Mouse (Mus musculus) MEL (cell line): ENCODE measurements around the gene Mbip. TPM values are rescaled to one million over a fixed set of nuclear protein-coding genes. Genes with fewer than 3 reads are reported as not detected.

ENCODE experiments used
- DNase-seq: peaks from one replicate; pipeline ENCODE4 v3.0.0; 2011; ENCODE audit warnings: low read depth, low spot score
- H3K27ac ChIP-seq: 2 replicates; pipeline ENCODE4 v1.5.1; 2012; ENCODE audit warnings: low read depth, mild to moderate bottlenecking, control low read depth, low read length, moderate library complexity; ENCODE audit not compliant: control insufficient read depth
- H3K27me3 ChIP-seq, 2 experiments: fragments of 150-350 bp in 1 of 2; sonication (generic) in 1 of 2; 2 replicates each; pipeline ENCODE4 v1.6.1; 2012; ENCODE audit warnings: low read length in 2 of 2, mild to moderate bottlenecking in 2 of 2, improper control_type of control experiment in 1 of 2, moderate library complexity in 1 of 2; ENCODE audit not compliant: insufficient read depth in 2 of 2, control insufficient read depth in 1 of 2
- H3K36me3 ChIP-seq, 2 experiments: 2 replicates each; pipeline ENCODE4 v1.6.1; 2012 to 2014; ENCODE audit warnings: low read length in 2 of 2, improper control_type of control experiment in 1 of 2, inconsistent platforms in 1 of 2, mild to moderate bottlenecking in 1 of 2; ENCODE audit not compliant: insufficient read depth in 2 of 2, control insufficient read depth in 1 of 2
- H3K4me1 ChIP-seq, 2 experiments: fragments of 150-350 bp in 1 of 2; sonication (generic) in 1 of 2; 2 replicates each; pipeline ENCODE4 v1.6.1; 2012; ENCODE audit warnings: low read length in 2 of 2, improper control_type of control experiment in 1 of 2, mild to moderate bottlenecking in 1 of 2; ENCODE audit not compliant: insufficient read depth in 2 of 2, control insufficient read depth in 1 of 2
- H3K4me3 ChIP-seq, 2 experiments: fragments of 150-350 bp in 1 of 2; sonication (generic) in 1 of 2; 2 replicates each; pipeline ENCODE4 v1.5.1; 2012; ENCODE audit warnings: low read depth in 2 of 2, low read length in 2 of 2, mild to moderate bottlenecking in 2 of 2, moderate library complexity in 2 of 2, control low read depth in 1 of 2, improper control_type of control experiment in 1 of 2; ENCODE audit not compliant: control insufficient read depth in 1 of 2, insufficient read depth in 1 of 2
- H3K79me2 ChIP-seq: 2 replicates; pipeline ENCODE4 v1.6.1; 2012; ENCODE audit warnings: mild to moderate bottlenecking, low read length, moderate library complexity; ENCODE audit not compliant: control insufficient read depth, poor library complexity, insufficient read depth
- H3K9ac ChIP-seq: 2 replicates; pipeline ENCODE4 v1.6.1; 2012; ENCODE audit warnings: low read depth, mild to moderate bottlenecking, control low read depth, low read length, moderate library complexity; ENCODE audit not compliant: control insufficient read depth, poor library complexity, severe bottlenecking
- H3K9me3 ChIP-seq: fragments of 150-350 bp; sonication (generic); replicated peaks from 2 replicates; pipeline ENCODE4 v1.6.1; 2012; ENCODE audit warnings: mild to moderate bottlenecking, low read length, improper control_type of control experiment, moderate library complexity; ENCODE audit not compliant: insufficient read depth
- BHLHE40 ChIP-seq: IDR thresholded peaks from 2 replicates; pipeline ENCODE4 v1.6.1; 2012; ENCODE audit warnings: low read depth, mild to moderate bottlenecking, inconsistent platforms, low read length, improper control_type of control experiment, borderline replicate concordance
- CTCF ChIP-seq, 3 experiments: IDR thresholded peaks in 2 of 3; conservative IDR thresholded peaks in 1 of 3; 2 replicates each; pipeline ENCODE4 v1.5.1; 2011 to 2012; ENCODE audit warnings: low read length in 3 of 3, low read depth in 2 of 3, mild to moderate bottlenecking in 2 of 3, improper control_type of control experiment in 1 of 3, inconsistent platforms in 1 of 3, mixed read lengths in 1 of 3, moderate library complexity in 1 of 3; ENCODE audit not compliant: control insufficient read depth in 1 of 3, insufficient read depth in 1 of 3, poor library complexity in 1 of 3, severe bottlenecking in 1 of 3
- E2F4 ChIP-seq: IDR thresholded peaks from 2 replicates; pipeline ENCODE4 v1.6.1; 2011; ENCODE audit warnings: low read depth, low read length, improper control_type of control experiment, borderline replicate concordance
- EP300 ChIP-seq, 2 experiments: IDR thresholded peaks; 2 replicates each; pipeline ENCODE4 v1.6.1; 2011; ENCODE audit warnings: improper control_type of control experiment in 2 of 2, low read length in 2 of 2, low read depth in 1 of 2, mild to moderate bottlenecking in 1 of 2
- ETS1 ChIP-seq: IDR thresholded peaks from 2 replicates; pipeline ENCODE4 v1.6.1; 2012; ENCODE audit warnings: low read depth, mild to moderate bottlenecking, inconsistent platforms, low read length, improper control_type of control experiment, moderate library complexity
- GATA1 ChIP-seq: IDR thresholded peaks from 2 replicates; pipeline ENCODE4 v1.6.1; 2011; ENCODE audit warnings: low read depth, low read length, improper control_type of control experiment
- JUND ChIP-seq: IDR thresholded peaks from 2 replicates; pipeline ENCODE4 v1.6.1; 2011; ENCODE audit warnings: low read depth, mild to moderate bottlenecking, improper control_type of control experiment, low read length
- KAT2A ChIP-seq: conservative IDR thresholded peaks from 2 replicates; pipeline ENCODE4 v1.6.1; 2012; ENCODE audit warnings: low read depth, low read length, improper control_type of control experiment, inconsistent platforms
- MAX ChIP-seq: IDR thresholded peaks from 2 replicates; pipeline ENCODE4 v1.6.1; 2011; ENCODE audit warnings: low read length, improper control_type of control experiment
- MXI1 ChIP-seq: IDR thresholded peaks from 2 replicates; pipeline ENCODE4 v1.6.1; 2011; ENCODE audit warnings: mild to moderate bottlenecking, low read depth, low read length, improper control_type of control experiment
- POLR2AphosphoS2 ChIP-seq: IDR thresholded peaks from 2 replicates; pipeline ENCODE4 v1.6.1; 2011; ENCODE audit warnings: low read length, improper control_type of control experiment
- RCOR1 ChIP-seq: IDR thresholded peaks from 2 replicates; pipeline ENCODE4 v1.6.1; 2012; ENCODE audit warnings: low read depth, mild to moderate bottlenecking, inconsistent platforms, low read length, improper control_type of control experiment
- SIN3A ChIP-seq: IDR thresholded peaks from 2 replicates; pipeline ENCODE4 v1.6.1; 2012; ENCODE audit warnings: low read length, improper control_type of control experiment, inconsistent platforms
- TAL1 ChIP-seq: IDR thresholded peaks from 2 replicates; pipeline ENCODE4 v1.6.1; 2012; ENCODE audit warnings: mild to moderate bottlenecking, inconsistent platforms, low read length, moderate library complexity, mixed read lengths
- TBP ChIP-seq: IDR thresholded peaks from 2 replicates; pipeline ENCODE4 v1.8.0; 2011; ENCODE audit warnings: low read depth, low read length, improper control_type of control experiment
- TCF12 ChIP-seq: IDR thresholded peaks from 2 replicates; pipeline ENCODE4 v1.6.1; 2014; ENCODE audit warnings: low read depth, mild to moderate bottlenecking, inconsistent platforms, low read length, improper control_type of control experiment, moderate library complexity
- UBTF ChIP-seq: IDR thresholded peaks from 2 replicates; pipeline ENCODE4 v1.6.1; 2012; ENCODE audit warnings: low read depth, mild to moderate bottlenecking, inconsistent platforms, low read length, improper control_type of control experiment, moderate library complexity, borderline replicate concordance; ENCODE audit not compliant: insufficient read depth
- USF1 ChIP-seq: IDR thresholded peaks from 2 replicates; pipeline ENCODE4 v1.6.1; 2014; ENCODE audit warnings: low read depth, mild to moderate bottlenecking, inconsistent platforms, low read length, improper control_type of control experiment, moderate library complexity
- USF2 ChIP-seq, 2 experiments: IDR thresholded peaks; 2 replicates each; pipeline ENCODE4 v1.6.1; 2011 to 2012; ENCODE audit warnings: improper control_type of control experiment in 2 of 2, low read length in 2 of 2, borderline replicate concordance in 1 of 2, inconsistent platforms in 1 of 2, low read depth in 1 of 2, mild to moderate bottlenecking in 1 of 2; ENCODE audit not compliant: insufficient read depth in 1 of 2
- ZMIZ1 ChIP-seq: IDR thresholded peaks from 2 replicates; pipeline ENCODE4 v1.6.1; 2012; ENCODE audit warnings: low read depth, mild to moderate bottlenecking, inconsistent platforms, low read length, improper control_type of control experiment, moderate library complexity
- polyA plus RNA-seq, 2 experiments: library from polyadenylated mRNA; stranded (reverse) in 1 of 2; unstranded in 1 of 2; fragments of >175 nt in 1 of 2; fragments of >200 nt in 1 of 2; gene quantifications; 2 replicates each; pipeline versions ENCODE4 v1.2.1 to v1.2.4; 2012; ENCODE audit warnings: low replicate concordance in 2 of 2, low read depth in 1 of 2; ENCODE audit not compliant: insufficient read length in 2 of 2, insufficient read depth in 1 of 2, missing spikeins in 1 of 2
- total RNA-seq: library from RNA; depleted of rRNA; stranded (reverse); fragments of 300-350 nt; gene quantifications from 2 replicates; pipeline ENCODE4 v1.2.3, GENCODE M21; 2012

The Mbip gene
- total and polyA plus RNA-seq, 3 experiments, result 10.7 to 17.9 TPM; not detected in 1

GRCm38 (mm10) chr12:56344771-56345314, 851 bp downstream of the Mbip start:
- no peaks in the 10 kb centered on the region for H3K9me3 ChIP-seq
- no peak overlapping the region for H3K27ac ChIP-seq
- DNase-seq, result peak; percentile 40
- H3K79me2 ChIP-seq, result peaks cover 5% of the 10 kb centered on the region
- no peaks in the 10 kb centered on the region for H3K27me3 ChIP-seq
- H3K9ac ChIP-seq, result peak overlapping the region; percentile 84
- TF ChIP-seq UBTF, result no peak
- TF ChIP-seq SIN3A, result peak; percentile 40; the same call in 1 of the 2 replicates
- TF ChIP-seq GATA1, result no peak
- TF ChIP-seq ETS1, result no peak
- no peak for TF ChIP-seq POLR2AphosphoS2
- no peak for TF ChIP-seq TBP
- TF ChIP-seq E2F4, result no peak
- no peak for TF ChIP-seq JUND
- TF ChIP-seq RCOR1, result no peak
- H3K4me3 ChIP-seq, result peak overlapping the region; percentile 96 to 99
- H3K4me1 ChIP-seq, result no peaks in the 10 kb centered on the region; a peak in 1 of 4 replicates
- H3K36me3 ChIP-seq, result peaks cover 0 to 2% of the 10 kb centered on the region in 2 experiments; a peak in 2 of 4 replicates

GRCm38 (mm10) chr12:56339295-56340056, 6.2 kb downstream of the Mbip start:
- Histone ChIP-seq H3K9ac (no peak overlapping the region), H3K4me1 (no peaks in the 10 kb centered on the region; a peak in 1 of 4 replicates), H3K9me3 (no peaks in the 10 kb centered on the region), H3K27me3 (no peaks in the 10 kb centered on the region), H3K4me3 (no peak overlapping the region), H3K79me2 (no peaks in the 10 kb centered on the region), H3K27ac (no peak overlapping the region), H3K36me3 (peaks cover 0 to 4% of the 10 kb centered on the region in 2 experiments; a peak in 3 of 4 replicates)
- no peak for TF ChIP-seq USF1
- no peak for TF ChIP-seq USF2 (IDR thresholded peaks at IDR 0.05; ENCODE audit: borderline replicate concordance in 1 of 2, insufficient read depth in 1 of 2, low read depth in 1 of 2, low read length in 2 of 2)
- TF ChIP-seq EP300 (IDR thresholded peaks at IDR 0.05; ENCODE audit: low read depth in 1 of 2, low read length in 2 of 2), result no peak
- TF ChIP-seq MXI1, result no peak
- TF ChIP-seq TCF12, result no peak
- TF ChIP-seq CTCF (IDR thresholded peaks at IDR 0.05 in 2 of 3, conservative IDR thresholded peaks at IDR 0.05 in 1 of 3; ENCODE audit: control insufficient read depth in 1 of 3, insufficient read depth in 1 of 3, low read depth in 2 of 3, low read length in 3 of 3, poor library complexity in 1 of 3, severe bottlenecking in 1 of 3), result no peak
- TF ChIP-seq TAL1, result no peak
- TF ChIP-seq ZMIZ1, result no peak
- no peak for TF ChIP-seq KAT2A
- no peak for TF ChIP-seq ETS1
- no peak for TF ChIP-seq BHLHE40
- TF ChIP-seq MAX, result no peak
- no peak for TF ChIP-seq SIN3A
- DNase-seq, result no peak
